Mouse (Mus musculus): ENCODE measurements around the gene Olfr149.
"Not testable (repeated sequence)": the region's sequence is repeated elsewhere in the genome, so short reads cannot be mapped to it uniquely, and the experiment has no call there.

Gene Olfr149

DNA sequence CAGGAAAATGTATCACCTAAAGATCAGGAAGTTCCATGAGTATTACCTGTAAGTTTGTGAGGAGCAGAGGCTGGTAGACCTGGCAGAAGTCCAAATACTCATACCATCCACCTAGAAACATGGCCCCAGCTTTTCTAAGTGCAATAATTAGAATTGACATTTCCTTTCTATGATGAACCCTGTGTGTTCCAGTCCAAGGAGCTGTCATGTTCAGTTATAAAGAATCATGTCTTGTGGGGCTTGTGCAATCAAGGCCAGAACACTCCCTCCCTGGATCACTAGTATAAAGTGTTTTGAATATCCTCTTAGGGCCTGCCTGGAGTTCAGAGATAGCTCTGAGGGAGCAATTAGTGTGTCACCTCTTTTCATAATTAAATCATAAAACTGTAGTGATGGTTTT, at the start of gene Olfr149:
Olfr149 (minus strand) TSS at position 101 of the 400 bp plus-strand sequence.
- no peak for DNase-seq (ENCODE audit: low read depth, low spot score)

DNA sequence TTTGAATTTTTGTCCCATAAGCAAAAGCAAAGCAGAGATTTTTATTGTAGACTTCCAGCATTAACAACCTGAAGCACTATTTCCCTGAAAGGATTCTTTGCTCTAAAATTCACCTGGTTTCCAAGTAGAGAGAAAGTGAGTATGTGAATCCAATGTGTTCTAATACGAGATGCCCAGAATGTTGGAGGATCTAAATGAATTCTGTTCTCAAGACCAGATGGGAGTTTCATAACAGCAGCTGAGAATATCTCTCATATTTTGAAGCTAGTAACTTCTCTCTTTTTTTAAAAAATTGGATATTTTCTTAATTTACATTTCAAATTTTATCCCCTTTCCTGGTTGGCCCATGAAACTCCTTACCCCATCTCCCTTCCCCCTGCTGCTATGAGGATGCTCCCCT, 39.5 kb upstream of the Olfr149 start:
- no peak for DNase-seq (ENCODE audit: low read depth, low spot score)

DNA sequence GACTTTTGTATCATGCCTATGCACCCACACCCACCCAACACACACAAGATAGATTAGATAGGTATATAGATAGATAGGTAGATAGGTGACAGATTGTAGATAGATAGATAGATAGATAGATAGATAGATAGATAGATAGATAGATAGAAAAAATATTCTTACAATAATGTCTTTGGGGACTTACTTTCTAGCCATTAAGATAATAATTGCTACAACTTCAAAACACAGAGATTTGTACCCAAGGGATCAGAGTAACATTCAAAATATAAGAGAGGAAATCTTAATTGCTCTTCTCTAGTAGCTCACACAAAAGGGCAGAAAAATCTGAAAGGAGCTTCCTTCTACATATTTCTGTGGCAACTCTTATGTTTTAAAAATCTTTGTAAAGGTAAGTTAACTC, 39.0 kb upstream of the Olfr149 start, which contains the start of gene Olfr967:
Olfr967 (plus strand) TSS at position 301 of the 400 bp plus-strand sequence.
- no peak for DNase-seq (ENCODE audit: low read depth, low spot score)

DNA sequence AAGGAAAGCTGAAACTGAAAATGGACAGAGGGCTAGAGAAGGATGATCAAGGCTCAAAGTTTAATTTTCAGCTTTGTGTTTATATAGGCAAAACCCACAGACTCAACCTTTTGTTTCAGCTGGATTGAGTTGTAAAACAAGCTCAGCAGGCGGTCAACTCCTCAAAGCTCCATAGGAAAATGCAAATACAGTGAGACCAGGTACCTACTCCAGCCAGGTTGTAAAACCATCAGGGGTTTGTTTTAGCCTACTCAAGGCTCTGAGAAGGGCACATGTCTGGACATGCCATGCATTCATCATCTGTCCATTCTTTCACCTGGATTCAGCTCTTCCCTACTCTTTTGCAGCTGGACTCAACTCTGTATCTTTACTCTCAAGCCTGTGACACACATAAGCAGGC, 33.8 kb upstream of the Olfr149 start:
- DNase-seq (ENCODE audit: low read depth, low spot score) = no peak

DNA sequence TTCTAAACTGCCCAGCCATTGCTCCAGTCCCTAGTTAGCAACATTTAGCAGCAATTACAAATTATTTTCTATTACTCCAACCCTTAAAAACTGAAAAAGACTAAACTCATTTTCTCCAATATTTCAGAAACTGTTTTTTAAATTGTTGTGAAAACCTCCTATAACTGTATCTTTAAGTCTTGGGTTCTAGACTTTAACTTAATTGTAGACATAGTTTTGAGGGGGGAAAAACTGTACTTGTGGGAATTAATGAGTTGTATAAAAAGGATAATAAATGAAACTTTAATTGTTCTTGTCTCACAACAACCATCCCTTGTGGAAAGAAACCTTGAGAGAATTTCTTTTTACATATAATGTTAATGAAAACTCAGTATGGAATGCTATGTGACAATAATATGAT, 23.8 kb upstream of the Olfr149 start, which contains the start of gene Olfr150:
Olfr150 (plus strand) TSS at position 301 of the 400 bp plus-strand sequence.
- DNase-seq (ENCODE audit: low read depth, low spot score) = no peak

DNA sequence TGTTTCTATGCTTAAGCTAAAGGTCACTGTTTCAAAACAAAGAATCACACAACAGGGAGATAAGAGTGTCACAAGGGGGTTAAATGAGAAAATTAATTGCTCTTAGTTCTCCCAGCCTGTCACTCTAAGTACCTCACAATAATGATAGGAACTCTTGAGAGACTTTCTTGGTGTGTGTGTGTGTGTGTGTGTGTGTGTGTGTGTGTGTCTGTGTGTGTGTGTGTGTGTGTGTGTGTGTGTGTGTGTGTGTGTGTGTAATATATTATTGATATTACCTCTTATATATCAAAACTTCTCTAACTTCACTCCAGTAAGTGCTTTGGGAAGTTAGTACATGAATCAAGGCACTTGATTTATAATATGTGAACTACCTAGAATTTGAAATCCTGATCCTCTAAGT, 4.1 kb upstream of the Olfr149 start, which contains the start of gene Olfr965:
Olfr965 (plus strand) TSS at position 301 of the 400 bp plus-strand sequence.
- no peak for DNase-seq (ENCODE audit: low read depth, low spot score)

DNA sequence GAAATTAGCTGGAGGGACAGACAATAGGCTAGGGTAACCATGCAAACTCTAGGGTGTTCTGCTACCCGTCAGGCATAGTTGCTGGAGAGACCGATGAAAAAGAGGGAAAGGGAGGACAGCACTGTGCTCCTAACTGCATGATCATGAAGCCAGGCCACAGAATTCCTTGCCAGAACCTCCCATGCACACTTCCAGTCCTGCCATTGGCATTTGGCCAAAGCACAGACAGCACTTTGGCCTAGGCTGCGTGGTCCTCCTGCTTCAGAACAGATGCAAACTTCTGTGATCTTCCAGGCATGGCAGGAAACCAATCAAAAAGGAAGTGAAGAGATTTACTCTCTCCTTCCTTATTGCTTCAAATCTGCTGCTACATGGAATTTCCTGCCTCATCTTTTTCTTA, 2.0 kb upstream of the Olfr149 start:
- DNase-seq (ENCODE audit: low read depth, low spot score) = no peak

DNA sequence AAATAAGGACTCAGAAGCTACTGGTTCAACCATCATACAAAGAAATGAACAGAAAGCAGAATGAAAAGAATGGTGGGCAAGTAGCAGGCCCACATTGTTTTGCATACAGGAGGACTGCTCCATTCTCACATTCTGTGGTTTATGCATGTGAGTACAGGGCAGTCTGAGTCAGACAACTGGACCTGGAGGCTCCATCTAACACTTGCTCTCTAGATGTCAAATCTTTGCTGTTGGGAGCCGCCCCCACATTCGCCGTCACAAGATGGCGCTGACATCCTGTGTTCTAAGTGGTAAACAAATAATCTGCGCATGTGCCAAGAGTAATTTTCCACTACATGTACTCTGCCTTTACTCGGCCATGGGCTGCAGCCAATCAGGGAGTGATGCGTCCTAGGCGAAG, 5.8 kb downstream of the Olfr149 start:
- DNase-seq (ENCODE audit: low read depth, low spot score) = not testable (repeated sequence)

DNA sequence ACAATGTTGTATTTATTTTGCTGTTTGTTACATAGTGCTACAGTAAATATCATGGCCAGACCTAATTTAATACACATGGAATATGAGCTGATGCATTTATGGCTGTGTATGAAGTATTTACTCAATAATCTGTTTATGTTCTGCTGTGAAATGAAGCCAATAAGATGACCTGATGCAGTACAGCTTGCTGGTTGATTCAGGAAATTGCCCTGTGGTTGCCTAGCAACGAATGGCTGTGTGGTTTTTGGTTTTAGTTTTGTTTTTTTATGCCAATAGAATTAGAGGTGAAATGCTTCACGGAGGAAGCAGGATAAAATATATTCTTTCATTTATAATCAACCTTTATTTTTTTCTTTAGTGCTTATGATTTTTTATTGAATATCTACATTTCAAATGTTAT, 27.6 kb downstream of the Olfr149 start:
- DNase-seq (ENCODE audit: low read depth, low spot score) = no peak

DNA sequence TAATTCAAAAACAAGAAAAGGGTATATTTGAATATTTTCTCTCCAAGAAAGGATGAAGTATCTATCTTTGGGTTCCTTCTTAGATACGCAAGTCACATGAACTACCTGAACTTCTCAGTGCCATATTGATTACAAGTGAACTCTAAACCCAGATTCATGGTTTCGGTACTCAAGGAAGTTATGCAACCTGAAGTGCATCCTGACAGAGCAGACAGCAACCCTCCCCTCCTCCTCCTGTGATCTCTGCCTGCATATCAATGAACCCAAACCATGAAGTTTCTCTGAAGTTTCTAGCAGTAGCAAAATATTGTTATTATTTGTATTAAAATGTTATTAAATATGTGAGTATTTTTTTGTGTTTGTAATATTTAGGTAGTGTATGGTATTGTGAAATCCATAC, 28.4 kb downstream of the Olfr149 start:
- no peak for DNase-seq (ENCODE audit: low read depth, low spot score)

DNA sequence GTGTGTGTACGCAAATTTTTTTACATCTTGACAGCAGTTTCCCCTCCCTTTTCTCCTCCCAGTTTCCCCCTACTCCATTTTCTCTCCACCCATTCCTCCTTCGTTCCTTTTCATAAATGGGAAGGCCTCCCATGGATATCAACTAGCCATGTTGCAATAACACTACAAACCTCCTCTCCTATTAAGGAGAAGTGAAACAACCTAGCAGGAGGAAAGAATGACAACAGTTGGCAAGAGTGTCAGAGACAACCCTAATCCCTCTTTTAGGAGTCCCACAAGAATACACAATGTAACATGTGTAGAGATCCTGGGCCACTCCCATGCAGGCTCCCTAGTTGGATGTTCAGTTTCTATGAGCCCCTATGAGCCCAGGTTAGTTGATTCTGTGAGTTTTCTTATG, 32.1 kb downstream of the Olfr149 start:
- DNase-seq (ENCODE audit: low read depth, low spot score) = no peak

DNA sequence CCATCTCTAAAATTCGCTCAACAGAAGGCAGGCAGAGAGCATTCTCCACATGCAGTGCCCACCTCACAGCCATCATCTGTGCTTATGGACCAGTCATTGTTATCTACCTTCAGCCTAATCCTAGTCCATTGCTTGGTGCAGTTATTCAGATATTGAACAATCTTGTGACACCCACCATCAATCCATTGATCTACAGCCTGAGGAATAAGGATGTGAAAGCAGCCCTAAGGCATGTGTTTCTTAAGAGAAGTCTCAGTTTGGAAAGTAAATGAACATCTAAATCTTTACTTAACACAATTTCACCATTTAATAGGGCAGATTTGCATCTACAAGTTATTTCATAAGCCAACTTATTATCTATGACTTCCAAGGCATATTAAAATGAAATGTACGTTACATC, 37.2 kb downstream of the Olfr149 start:
- DNase-seq (ENCODE audit: low read depth, low spot score) = no peak

DNA sequence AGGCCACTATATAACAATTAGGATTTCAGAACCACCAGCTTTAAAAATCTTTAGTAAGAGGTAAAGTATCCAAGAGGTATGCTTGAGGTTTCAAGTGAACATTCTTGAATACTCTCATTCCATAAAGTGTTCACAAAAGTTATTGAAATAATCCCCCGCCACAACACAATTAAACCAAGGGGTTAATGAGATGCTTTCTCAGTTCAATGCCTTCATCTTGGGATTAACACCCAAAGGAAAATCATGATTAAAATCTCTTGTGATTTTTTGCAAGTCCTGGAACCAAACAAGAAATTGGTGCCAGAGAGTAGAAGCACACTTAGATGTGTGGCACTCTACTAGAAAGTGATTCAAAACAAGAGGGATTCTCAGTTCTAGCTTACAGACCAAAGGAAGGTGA, 40.0 kb downstream of the Olfr149 start, which contains the start of gene Olfr963:
Olfr963 (plus strand) TSS at position 301 of the 400 bp plus-strand sequence.
- DNase-seq (ENCODE audit: low read depth, low spot score) = no peak

DNA sequence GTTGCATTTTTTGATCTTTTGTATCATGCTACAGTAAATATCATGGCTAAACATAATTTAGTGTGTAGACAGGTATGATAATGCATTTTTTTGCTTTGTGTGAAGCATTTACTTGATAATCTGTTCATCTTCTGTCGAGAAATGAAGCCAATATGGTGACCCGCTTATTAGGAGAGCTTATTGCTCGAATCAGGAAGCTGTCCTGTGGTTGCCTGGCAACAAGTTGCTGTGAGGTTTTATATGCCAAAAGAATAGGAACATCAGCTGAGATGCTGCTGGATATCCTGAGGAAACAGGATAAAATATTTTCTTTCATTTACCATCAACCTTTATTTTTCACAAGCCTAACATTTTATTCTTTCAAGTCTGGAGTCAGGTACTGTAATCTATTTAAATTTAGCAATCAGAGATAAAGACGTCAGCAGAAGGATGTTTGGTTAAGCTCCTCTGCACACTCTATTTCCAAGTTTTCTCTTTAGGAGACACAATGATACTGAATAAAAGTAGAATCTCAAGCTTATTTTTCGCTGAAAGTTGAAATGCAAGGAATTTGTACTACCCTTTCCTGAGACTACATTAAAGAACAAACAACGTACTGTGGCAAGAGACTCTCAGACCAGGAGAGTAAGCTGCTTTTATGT, 52.0 kb downstream of the Olfr149 start:
- DNase-seq (ENCODE audit: low read depth, low spot score) = no peak

Measured in retina, postnatal 7 days (tissue).